Mouse (Mus musculus): ENCODE measurements at regions not wholly inside any gene's neighbourhood (a gene's known extent, or its start where the extent isn't known, plus 50 kb on each side); places are given as distances from the start of the nearest gene placed in this dataset.

DNA sequence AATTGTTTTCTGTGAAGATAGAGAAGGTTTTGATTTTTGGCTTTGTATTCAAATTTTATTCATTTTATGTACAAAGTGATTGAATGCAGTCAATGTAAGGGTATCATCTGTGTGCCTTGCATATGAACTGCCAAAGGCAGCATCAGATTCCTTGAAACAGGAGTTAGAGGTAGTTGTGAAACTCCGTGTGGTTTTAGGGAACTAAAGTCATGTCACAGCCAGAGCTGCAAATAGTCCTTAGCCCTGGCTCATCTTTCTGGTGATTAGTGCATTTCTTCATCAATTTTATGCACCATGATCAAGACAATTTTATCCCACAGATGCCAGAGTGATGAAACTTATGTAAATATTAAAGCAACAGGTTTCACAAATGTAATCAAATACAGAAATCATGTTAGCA, 534.4 kb downstream of the Flrt2 start:
- DNase-seq (ENCODE audit: low spot score): no peak

DNA sequence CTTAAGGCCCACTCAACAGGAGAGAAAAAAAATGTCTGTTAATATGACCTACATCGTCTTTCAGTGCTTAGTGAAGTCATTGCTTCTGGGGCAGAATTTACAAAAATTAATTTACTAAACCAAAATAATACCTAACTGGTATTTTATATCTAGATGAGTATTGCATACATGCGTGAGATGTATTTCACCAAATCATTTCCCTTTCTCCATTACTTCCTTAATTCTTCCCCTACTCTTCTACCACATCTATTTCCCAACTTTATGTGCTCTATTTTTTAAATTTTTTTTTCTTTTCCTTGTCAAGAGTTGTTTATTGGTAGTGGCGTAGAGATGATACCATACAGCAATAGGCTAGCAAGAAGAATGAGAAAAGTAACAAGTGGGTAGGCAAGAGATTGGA, 536.7 kb downstream of the Flrt2 start:
- no peak for DNase-seq (ENCODE audit: low spot score)

GRCm38 (mm10) chr12:96235510-96235909, 543.5 kb downstream of the Flrt2 start:
- no peak for DNase-seq (ENCODE audit: low spot score)

- no peak for DNase-seq (ENCODE audit: low spot score)
Measured at GRCm38 (mm10) chr12:96235996-96236525, 544.0 kb downstream of the Flrt2 start.

DNA sequence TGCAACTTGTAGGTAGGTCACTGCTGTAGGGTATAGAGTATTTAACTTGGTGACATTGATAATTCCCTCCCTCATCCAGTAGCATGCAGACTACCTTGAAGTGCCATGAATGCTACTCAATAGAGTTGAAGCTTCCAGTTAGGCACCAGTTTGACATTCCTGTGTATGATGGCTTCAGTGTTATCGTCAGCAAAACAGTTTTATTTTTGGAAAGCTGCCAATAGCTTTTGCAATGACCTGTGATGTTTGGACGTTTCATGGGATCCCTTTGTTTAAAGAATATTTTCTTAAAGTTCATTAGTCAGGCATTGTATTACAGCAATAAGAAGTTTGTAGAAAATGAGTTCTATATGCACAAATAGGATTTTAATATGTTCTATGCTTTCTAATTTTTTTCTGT, 547.6 kb downstream of the Flrt2 start:
- no peak for DNase-seq (ENCODE audit: low spot score)

DNA sequence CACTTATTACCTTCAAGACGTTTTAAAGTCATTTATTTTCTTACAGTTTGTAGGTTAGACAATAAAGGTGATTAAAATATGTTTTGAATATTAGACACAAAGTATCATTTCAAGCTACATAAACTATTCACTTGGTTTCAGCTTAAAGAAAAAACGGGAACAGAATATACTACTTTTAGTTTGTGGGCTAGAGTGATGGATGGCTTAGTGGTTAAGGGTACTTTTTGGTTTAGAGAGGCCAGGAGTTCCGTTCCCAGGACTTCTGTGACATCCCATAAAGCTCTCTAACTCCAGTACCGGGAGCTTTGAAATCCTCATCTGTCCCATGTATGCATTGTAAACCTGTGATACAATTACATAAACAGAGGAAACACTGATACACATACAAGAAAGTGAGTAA, 570.0 kb downstream of the Flrt2 start:
- DNase-seq (ENCODE audit: low spot score): no peak

DNA sequence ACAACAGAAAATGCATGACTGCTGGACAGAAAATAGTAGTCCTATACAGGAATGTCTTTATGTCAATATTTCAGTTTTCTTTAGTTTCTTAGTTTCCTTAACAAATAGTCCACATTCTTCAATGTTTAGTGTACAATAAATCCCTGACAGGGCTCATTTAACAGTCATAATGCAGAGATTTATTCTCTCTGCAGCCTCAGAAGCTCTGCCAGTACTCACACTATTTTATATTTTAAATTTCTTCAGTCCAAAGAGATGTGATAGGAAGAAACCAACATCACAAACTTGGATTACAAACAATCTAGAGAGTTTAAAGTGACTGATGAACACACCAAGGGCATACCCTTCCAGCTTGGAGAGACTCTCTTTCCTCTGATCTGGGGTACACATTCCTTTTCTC, 583.9 kb downstream of the Flrt2 start:
- DNase-seq (ENCODE audit: low spot score): no peak

- peak; percentile 55 for DNase-seq (ENCODE audit: low spot score)
Measured at GRCm38 (mm10) chr12:96311137-96311536, 619.1 kb downstream of the Flrt2 start.

GRCm38 (mm10) chr12:96323061-96323786, 631.2 kb downstream of the Flrt2 start:
- no peak for DNase-seq (ENCODE audit: low spot score)

GRCm38 (mm10) chr12:96351143-96351542, 659.1 kb downstream of the Flrt2 start:
- no peak for DNase-seq (ENCODE audit: low spot score)

- DNase-seq (ENCODE audit: low spot score): no peak
Measured at GRCm38 (mm10) chr12:96378924-96379323, 686.9 kb downstream of the Flrt2 start.

DNA sequence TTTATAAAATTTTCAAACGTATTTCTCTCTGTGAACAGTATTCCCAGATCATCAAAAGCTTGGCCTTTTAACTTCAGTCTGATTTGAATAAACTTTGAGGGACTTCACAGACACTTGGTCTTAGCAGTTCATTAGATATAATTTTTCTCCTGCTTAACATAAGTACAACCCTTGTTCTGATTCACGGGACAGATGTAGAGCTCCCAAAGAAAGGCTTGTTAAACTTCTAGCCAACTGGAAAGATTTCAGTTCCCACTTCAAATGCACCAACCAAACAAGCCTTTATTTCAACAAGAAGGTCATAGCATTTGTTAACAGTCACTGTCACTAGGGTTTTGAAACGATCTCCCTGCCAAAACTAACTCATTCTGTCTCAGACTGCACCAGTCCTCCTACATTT, 727.1 kb downstream of the Flrt2 start:
- no peak for DNase-seq (ENCODE audit: low spot score)

GRCm38 (mm10) chr12:96419567-96419966, 727.5 kb downstream of the Flrt2 start:
- no peak for DNase-seq (ENCODE audit: low spot score)

DNA sequence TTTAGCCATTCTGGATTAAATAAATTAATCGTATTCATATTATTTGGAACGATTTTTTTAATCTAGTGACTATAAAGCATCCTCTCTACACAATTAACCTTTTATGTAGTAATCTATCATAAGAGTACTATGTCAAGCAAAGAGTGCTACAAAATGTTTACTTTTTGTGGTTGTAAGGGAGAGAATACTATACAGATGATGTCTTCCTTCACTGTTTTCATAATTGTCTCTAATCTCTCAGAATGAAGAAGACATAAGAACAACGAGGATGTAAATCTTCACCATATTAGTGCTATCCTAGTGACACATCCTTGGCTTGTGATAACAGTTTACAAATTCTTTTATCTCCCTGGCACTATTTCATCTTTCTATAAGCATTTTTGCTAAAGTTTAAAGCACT, 735.6 kb downstream of the Flrt2 start:
- no peak for DNase-seq (ENCODE audit: low spot score)

GRCm38 (mm10) chr12:96442546-96442945, 750.5 kb downstream of the Flrt2 start:
- DNase-seq (ENCODE audit: low spot score): no peak

DNA sequence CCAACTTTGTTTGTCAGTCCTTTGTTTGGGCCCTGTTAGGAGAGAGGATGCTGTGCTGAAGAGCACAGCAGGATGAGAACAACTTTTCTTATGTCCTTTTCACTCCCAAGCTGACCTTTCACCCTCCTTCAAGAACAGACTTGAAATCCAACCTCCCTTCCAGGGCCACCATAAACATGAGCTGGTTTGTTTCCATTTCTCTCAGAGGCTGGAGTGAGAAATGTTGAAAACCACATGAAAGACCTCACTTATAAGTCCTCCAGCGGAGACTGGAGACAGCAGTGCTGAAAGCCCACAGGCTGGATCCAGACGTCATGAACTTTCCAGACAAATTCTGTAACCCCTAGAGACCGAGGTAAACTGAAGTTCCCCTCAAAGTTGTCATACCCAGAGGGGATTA, 761.3 kb downstream of the Flrt2 start:
- no peak for DNase-seq (ENCODE audit: low spot score)

DNA sequence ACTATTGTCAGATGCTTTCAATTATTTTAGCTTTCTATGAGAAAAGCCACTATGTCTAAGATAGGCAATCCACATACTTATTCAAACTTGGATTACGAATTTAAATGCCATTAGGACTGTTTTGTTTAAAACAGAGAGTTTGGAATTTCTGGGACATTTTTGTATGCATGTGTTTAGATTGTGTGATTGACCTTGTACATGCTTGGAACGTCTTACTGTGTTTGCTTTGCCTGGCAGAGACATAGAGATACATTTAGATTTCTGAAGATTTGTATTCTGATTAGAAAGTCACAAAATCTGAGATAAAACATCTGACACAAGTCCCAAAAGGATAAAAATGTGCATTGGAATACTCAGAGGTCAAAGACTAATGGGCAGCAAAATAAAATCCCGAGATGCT, 784.3 kb downstream of the Flrt2 start:
- DNase-seq (ENCODE audit: low spot score): no peak

DNA sequence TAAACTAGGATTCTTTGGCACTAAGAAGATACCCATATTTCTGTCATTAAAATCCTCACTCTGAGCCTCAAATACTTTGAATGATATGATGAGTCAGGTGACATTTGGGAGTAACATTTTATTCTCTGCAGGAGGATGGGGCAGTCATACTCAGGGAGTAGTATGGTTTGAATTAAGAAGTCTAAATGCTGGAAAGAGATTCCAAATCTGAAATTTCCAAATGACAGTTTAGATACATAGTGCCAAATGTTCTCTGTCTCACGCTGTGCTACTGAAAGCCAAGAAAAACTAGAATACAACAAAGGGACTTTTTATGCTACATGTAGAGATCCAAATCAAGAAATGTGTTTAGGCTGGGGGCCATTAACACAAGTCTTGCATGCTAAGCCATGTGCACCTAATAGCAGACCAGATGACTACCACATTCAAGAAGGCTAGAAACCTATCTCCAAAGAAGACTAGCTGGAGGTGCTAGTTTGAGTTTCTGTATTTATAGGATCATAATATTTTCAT, 796.5 kb downstream of the Flrt2 start:
- no peak for DNase-seq (ENCODE audit: low spot score)

GRCm38 (mm10) chr12:96509658-96510057, 817.6 kb downstream of the Flrt2 start:
- no peak for DNase-seq (ENCODE audit: low spot score)

DNA sequence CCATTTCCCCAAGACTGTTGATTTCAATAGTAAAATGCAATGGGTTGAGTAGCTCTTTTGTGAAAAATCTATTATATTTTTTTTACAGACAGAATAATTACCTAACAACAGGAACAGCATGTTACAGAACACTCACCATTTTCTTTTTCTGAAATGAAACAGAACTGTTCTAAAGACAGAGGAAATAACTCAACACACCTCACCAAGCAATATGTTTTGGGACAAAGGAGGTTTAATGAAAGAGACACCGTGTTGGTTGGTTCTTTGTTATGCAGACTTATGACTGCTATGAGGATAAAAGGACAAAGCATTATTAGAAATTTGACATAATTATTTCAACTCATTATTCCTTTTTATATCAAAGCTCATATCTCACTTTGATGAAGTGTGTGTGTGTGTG, 866.8 kb downstream of the Flrt2 start:
- DNase-seq (ENCODE audit: low spot score): no peak

GRCm38 (mm10) chr12:96594845-96595244, 902.8 kb downstream of the Flrt2 start:
- DNase-seq (ENCODE audit: low spot score): no peak

GRCm38 (mm10) chr12:96615134-96615533, 923.1 kb downstream of the Flrt2 start:
- DNase-seq (ENCODE audit: low spot score): no peak

GRCm38 (mm10) chr12:96615850-96616249, 923.8 kb downstream of the Flrt2 start:
- DNase-seq (ENCODE audit: low spot score): no peak

- DNase-seq (ENCODE audit: low spot score): no peak
Measured at GRCm38 (mm10) chr12:96617226-96617625, 925.2 kb downstream of the Flrt2 start.

Measured in adipocyte (in vitro differentiated cells).